Mouse (Mus musculus) midbrain, embryonic 14.5 days (tissue): ENCODE data around the gene Sypl. TPM values are rescaled to one million over a fixed set of nuclear protein-coding genes. Genes with fewer than 3 reads are reported as not detected.

Source experiments
- polyA plus RNA-seq: library from polyadenylated mRNA; unstranded; fragments of >200 nt; fragmentation: Nextera tagmentation; extraction: Ambion mirVana; gene quantifications from 2 replicates; pipeline ENCODE4 v1.2.1, GENCODE M21; 2014

Gene Sypl
- polyA plus RNA-seq, 1 experiment from 2014 or later, result 39.4 TPM

Other genes with a start within 250 kb of the Sypl start
- 32.1 and 45.7 TPM in 2 replicates for gene Nampt, start 134.3 kb upstream of the Sypl start, polyA plus RNA-seq
- 0.08 and 0.28 TPM in 2 replicates for gene Cdhr3, start 139.0 kb downstream of the Sypl start, polyA plus RNA-seq
- 22.6 and 23.9 TPM in 2 replicates for gene Atxn7l1, start 193.8 kb downstream of the Sypl start, polyA plus RNA-seq